Mouse (Mus musculus) forebrain, postnatal 0 days (tissue): ENCODE measurements around the gene Ppfibp2. TPM values are rescaled to one million over a fixed set of nuclear protein-coding genes. Genes with fewer than 3 reads are reported as not detected.
A peak's percentile ranks its signal among the peaks of the same experiment; 100 is the strongest.

Experiments used
- ATAC-seq: fragments of 200-750 bp; cut with Nextera tagmentation; 2 replicates; pipeline ENCODE4 v1.8.0; 2017; ENCODE audit warnings: mild to moderate bottlenecking, moderate library complexity
- DNase-seq: peaks from one replicate; pipeline ENCODE4 v3.0.0-alpha.2; 2015
- H3K27ac ChIP-seq: fragments of 300-500 bp; sonication (generic); 2 replicates; pipeline ENCODE4 v1.5.1; 2014; ENCODE audit warnings: low read depth, mild to moderate bottlenecking, antibody characterized with exemption, low read length, moderate library complexity, mixed read lengths
- H3K27me3 ChIP-seq: fragments of 300-500 bp; sonication (generic); 2 replicates; pipeline ENCODE4 v1.6.1; 2014; ENCODE audit warnings: mild to moderate bottlenecking, low read length, mixed read lengths; ENCODE audit not compliant: insufficient read depth
- H3K36me3 ChIP-seq: fragments of 300-500 bp; sonication (generic); 2 replicates; pipeline ENCODE4 v1.6.1; 2014; ENCODE audit warnings: mild to moderate bottlenecking, moderate library complexity; ENCODE audit not compliant: insufficient read depth
- H3K4me1 ChIP-seq: fragments of 300-500 bp; sonication (generic); 2 replicates; pipeline ENCODE4 v1.6.1; 2014; ENCODE audit warnings: antibody characterized with exemption; ENCODE audit not compliant: insufficient read depth
- H3K4me2 ChIP-seq: fragments of 300-500 bp; sonication (generic); 2 replicates; pipeline ENCODE4 v1.6.1; 2014; ENCODE audit warnings: low read depth, mild to moderate bottlenecking, moderate library complexity
- H3K4me3 ChIP-seq: fragments of 300-500 bp; sonication (generic); 2 replicates; pipeline ENCODE4 v1.5.1; 2014; ENCODE audit warnings: low read depth, low read length, mixed read lengths
- H3K9ac ChIP-seq: fragments of 300-500 bp; sonication (generic); 2 replicates; pipeline ENCODE4 v1.6.1; 2014; ENCODE audit warnings: mild to moderate bottlenecking
- H3K9me3 ChIP-seq: fragments of 300-500 bp; sonication (generic); 2 replicates; pipeline ENCODE4 v1.6.1; 2016; ENCODE audit warnings: low read length
- CTCF ChIP-seq: sonication (generic); IDR thresholded peaks from 2 replicates; pipeline ENCODE4 v1.5.1; 2016; ENCODE audit warnings: antibody characterized with exemption, control low read depth, low read depth
- WGBS: fragments of 180-500 bp; shearing (Covaris S2); extraction: QIAGEN DNeasy Blood & Tissue Kit; methylation state at CpG from one replicate; pipeline ENCODE4 v1.1.7; 2014; 5-methylcytosine and 5-hydroxymethylcytosine counted together
- polyA plus RNA-seq: library from polyadenylated mRNA; unstranded; fragments of >200 nt; fragmentation: Nextera tagmentation; extraction: Ambion mirVana; gene quantifications from 2 replicates; pipeline ENCODE4 v1.2.1, GENCODE M21; 2015
- total RNA-seq: library from RNA; depleted of rRNA; stranded (reverse); fragments of >200 nt; gene quantifications from 2 replicates; pipeline ENCODE4 v1.2.3, GENCODE M21; 2014

Ppfibp2 gene
- total and polyA plus RNA-seq, 2 experiments from 2014 or later: 1.2 to 3.1 TPM

DNA sequence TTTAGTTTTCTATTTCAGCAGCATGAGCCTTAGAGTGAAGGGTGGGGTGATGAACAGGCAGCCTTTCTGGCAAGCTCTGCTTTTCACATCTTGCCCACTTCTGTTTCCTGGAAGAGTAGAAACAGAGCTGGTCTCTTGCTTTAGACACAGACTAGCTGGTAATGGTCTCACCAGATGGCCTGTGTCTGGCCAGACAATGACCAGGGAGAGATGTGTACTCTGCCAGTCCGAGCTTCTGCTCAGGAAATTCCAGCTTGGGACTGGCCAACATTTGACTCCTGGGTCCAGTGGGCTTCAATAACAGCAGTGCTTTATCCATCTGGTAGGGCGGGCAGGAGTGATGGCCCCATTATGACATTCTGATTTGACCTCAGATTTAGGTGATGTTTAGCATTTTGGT lies 150.1 kb downstream of the Ppfibp2 start:
- Histone ChIP-seq H3K9ac (no peak overlapping the region), H3K36me3 (no peaks in the 10 kb centered on the region), H3K27me3 (no peaks in the 10 kb centered on the region), H3K4me1 (no peaks in the 10 kb centered on the region), H3K9me3 (no peaks in the 10 kb centered on the region), H3K4me2 (no peak overlapping the region), H3K4me3 (no peak overlapping the region), H3K27ac (no peak overlapping the region)
- TF ChIP-seq CTCF: no peak
- WGBS: 78% methylated on average over 2 of the region's 2 CpGs
- DNase-seq (no peak), ATAC-seq (no peak)

GRCm38 (mm10) chr7:107746036-107746435 lies 151.0 kb downstream of the Ppfibp2 start:
- no peaks in the 10 kb centered on the region for H3K27me3 ChIP-seq
- ATAC-seq: no peak
- no peak for DNase-seq
- no peaks in the 10 kb centered on the region for H3K4me1 ChIP-seq
- no peaks in the 10 kb centered on the region for H3K9me3 ChIP-seq
- no peak overlapping the region for H3K27ac ChIP-seq
- TF ChIP-seq CTCF: no peak
- H3K4me3 ChIP-seq: no peak overlapping the region
- H3K4me2 ChIP-seq: no peak overlapping the region
- H3K9ac ChIP-seq: no peak overlapping the region
- WGBS: 91% methylated on average over 8 of the region's 8 CpGs
- H3K36me3 ChIP-seq: no peaks in the 10 kb centered on the region

- DNase-seq: no peak
- Histone ChIP-seq H3K9ac (no peak overlapping the region), H3K27ac (no peak overlapping the region), H3K9me3 (no peaks in the 10 kb centered on the region), H3K4me3 (no peak overlapping the region), H3K4me2 (no peak overlapping the region), H3K36me3 (no peaks in the 10 kb centered on the region), H3K4me1 (no peaks in the 10 kb centered on the region), H3K27me3 (no peaks in the 10 kb centered on the region)
- WGBS: 85% methylated on average over 9 of the region's 9 CpGs
- no peak for TF ChIP-seq CTCF
- ATAC-seq: no peak
Observed at GRCm38 (mm10) chr7:107747476-107747875, 152.5 kb downstream of the Ppfibp2 start.

DNA sequence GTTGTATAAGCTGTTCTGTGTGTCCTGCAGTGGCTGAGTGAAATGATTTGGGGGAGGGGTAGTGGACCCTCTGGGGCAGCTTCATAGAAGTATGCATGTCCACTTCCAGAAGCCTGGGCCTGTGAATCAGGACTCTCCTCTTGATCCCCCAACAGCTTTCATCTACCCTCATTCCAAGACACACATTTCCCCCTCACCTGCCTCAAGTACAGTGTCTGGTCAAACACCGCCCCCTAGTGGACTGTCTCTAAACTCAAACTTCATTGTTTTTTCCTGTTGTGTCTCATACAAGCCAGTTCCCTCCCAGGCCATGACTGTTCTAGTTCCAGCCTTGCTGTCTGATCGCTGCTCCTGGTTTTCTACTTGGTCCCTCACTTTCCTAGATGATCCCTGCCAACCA lies 152.9 kb downstream of the Ppfibp2 start:
- Histone ChIP-seq H3K27ac (no peak overlapping the region), H3K4me1 (no peaks in the 10 kb centered on the region), H3K36me3 (no peaks in the 10 kb centered on the region), H3K9me3 (no peaks in the 10 kb centered on the region), H3K9ac (no peak overlapping the region), H3K4me2 (no peak overlapping the region), H3K4me3 (no peak overlapping the region), H3K27me3 (no peaks in the 10 kb centered on the region)
- DNase-seq: peak; percentile 53
- peak; percentile 12; the same call in 1 of the 2 replicates for ATAC-seq
- 22% methylated on average over 2 of the region's 2 CpGs for WGBS
- TF ChIP-seq CTCF: peak; percentile 73

DNA sequence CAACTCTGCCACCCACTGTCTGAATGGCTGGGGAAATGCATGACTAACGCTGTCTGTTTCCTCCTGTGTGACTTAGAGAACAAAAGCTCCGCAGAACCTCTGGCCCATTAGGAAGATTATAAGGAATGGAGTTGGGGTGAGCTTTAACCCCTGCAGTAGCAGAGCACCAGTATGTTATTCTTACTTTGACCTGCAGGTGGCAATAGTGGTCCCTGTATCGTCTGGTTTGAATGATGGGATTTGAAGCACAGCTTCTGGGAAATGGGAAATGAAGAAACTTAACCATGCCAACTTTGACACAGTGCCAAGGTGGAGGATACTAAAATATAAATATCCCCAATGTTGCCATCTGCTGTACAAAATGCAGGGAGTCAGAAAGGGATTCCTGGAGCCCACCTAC lies 154.3 kb downstream of the Ppfibp2 start:
- peak; percentile 82 for TF ChIP-seq CTCF

DNA sequence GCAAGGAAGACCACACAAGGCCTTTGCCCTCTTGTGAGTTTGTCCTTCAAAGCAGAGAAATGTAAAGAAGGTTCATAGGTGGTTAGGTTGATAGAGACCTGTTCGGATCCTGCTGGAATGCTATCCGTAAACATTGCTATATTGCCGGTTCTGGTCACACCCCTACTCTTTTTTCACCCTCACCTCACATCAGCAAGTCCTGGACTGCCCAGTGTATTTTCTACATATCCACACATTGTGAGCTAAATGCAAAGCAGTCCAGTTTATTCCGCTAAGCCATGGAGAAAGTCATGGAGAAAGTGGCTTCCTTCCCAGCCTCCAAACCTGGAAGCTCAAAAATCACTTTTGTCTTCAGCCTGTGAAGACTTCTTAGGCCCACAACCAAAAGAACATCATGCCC lies 154.7 kb downstream of the Ppfibp2 start:
- no peaks in the 10 kb centered on the region for H3K36me3 ChIP-seq
- H3K4me1 ChIP-seq: no peaks in the 10 kb centered on the region
- H3K9me3 ChIP-seq: no peaks in the 10 kb centered on the region
- H3K27me3 ChIP-seq: no peaks in the 10 kb centered on the region
- H3K9ac ChIP-seq: no peak overlapping the region
- H3K27ac ChIP-seq: no peak overlapping the region
- no peak overlapping the region for H3K4me3 ChIP-seq
- no peak overlapping the region for H3K4me2 ChIP-seq
- ATAC-seq (no peak), DNase-seq (no peak)
- 95% methylated on average over 4 of the region's 4 CpGs for WGBS
- no peak for TF ChIP-seq CTCF

More for the DNA sequence above, 154.3 kb downstream of the Ppfibp2 start:
- WGBS: 5% methylated on average over 3 of the region's 3 CpGs
- Histone ChIP-seq H3K4me2 (no peak overlapping the region), H3K36me3 (no peaks in the 10 kb centered on the region), H3K4me1 (no peaks in the 10 kb centered on the region), H3K4me3 (no peak overlapping the region), H3K9ac (no peak overlapping the region), H3K27me3 (no peaks in the 10 kb centered on the region), H3K9me3 (no peaks in the 10 kb centered on the region), H3K27ac (no peak overlapping the region)
- peak; percentile 76 for ATAC-seq
- peak; percentile 85 for DNase-seq

DNA sequence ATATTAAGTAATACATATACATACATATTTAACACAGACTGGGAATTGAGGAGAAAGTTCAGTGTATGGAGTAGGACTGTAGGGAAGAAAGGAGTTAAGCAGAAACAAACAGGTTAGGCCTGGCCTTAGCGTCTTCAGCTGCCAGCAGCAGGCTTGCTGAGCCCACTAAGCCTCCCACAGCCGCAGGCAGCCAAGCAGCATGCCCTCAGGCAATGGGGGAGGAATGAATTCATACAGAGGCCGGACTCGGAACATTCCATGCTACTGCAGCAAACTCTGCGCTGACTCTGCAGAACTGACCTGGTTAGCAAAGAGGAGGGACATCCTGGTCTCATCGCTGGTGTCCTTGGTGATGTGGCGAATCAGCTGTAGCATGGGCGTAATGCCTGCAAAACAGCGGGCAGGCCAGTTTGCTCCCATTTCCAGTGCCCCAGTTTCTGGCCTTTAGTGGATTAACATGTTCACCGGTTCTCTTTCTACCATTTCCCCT lies 157.1 kb downstream of the Ppfibp2 start:
- TF ChIP-seq CTCF: no peak
- H3K36me3 ChIP-seq: no peaks in the 10 kb centered on the region
- no peaks in the 10 kb centered on the region for H3K9me3 ChIP-seq
- no peak for DNase-seq
- no peak overlapping the region for H3K4me3 ChIP-seq
- H3K27me3 ChIP-seq: no peaks in the 10 kb centered on the region
- H3K27ac ChIP-seq: no peak overlapping the region
- H3K4me2 ChIP-seq: no peak overlapping the region
- WGBS: 74% methylated on average over 10 of the region's 10 CpGs
- no peak overlapping the region for H3K9ac ChIP-seq
- H3K4me1 ChIP-seq: no peaks in the 10 kb centered on the region
- ATAC-seq: no peak

DNA sequence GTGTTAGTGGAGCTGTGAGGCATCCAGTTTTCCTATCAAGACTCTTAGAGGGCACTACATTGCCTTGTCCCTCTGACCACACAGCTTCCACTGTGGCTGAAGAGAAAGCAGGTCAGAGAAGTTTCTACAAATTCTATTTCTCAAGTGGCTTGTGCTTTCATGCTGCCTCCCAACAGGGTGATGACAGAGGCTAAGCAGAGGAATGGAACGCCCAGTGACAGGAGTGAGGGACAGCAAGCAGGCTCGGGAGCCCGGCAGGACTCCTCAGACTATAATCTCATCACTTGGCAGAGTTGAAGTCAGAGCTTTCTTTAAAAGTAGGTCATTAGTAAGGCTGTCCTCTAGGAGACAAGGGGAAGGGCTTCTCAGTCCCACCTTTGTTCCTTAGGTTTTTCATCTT lies 160.9 kb downstream of the Ppfibp2 start:
- no peaks in the 10 kb centered on the region for H3K36me3 ChIP-seq
- no peaks in the 10 kb centered on the region for H3K27me3 ChIP-seq
- no peak overlapping the region for H3K4me2 ChIP-seq
- WGBS: 87% methylated on average over 3 of the region's 3 CpGs
- H3K27ac ChIP-seq: no peak overlapping the region
- no peak for TF ChIP-seq CTCF
- H3K9ac ChIP-seq: no peak overlapping the region
- H3K4me1 ChIP-seq: no peaks in the 10 kb centered on the region
- DNase-seq (no peak), ATAC-seq (no peak)
- no peaks in the 10 kb centered on the region for H3K9me3 ChIP-seq
- H3K4me3 ChIP-seq: no peak overlapping the region
